Mouse (Mus musculus): ENCODE measurements around the gene Gm13057.
"Not testable (repeated sequence)": the region's sequence is repeated elsewhere in the genome, so short reads cannot be mapped to it uniquely, and the experiment has no call there.

The Gm13057 gene

DNA sequence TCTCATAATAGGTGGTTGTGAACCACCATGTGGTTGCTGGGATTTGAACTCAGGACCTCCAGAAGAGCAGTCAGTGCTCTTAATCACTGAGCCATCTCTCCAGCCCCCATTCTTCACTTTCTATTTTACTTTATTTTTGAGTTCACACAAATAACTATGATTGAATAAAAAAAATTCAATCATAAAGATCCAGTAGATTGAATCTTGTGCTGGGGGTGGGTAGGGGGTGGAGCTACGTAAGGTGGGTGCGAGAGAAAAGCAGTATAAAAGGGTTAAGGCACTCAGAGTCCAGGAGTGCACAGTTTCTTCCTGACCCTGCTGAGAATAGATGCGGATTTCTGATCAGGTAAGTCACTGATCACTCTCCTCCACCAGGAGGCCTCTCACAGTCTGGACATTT, at the start of gene Gm13057, which contains the start of gene BC080695:
Gm13057 (plus strand) TSS at position 310 of the 400 bp plus-strand sequence.
BC080695 (plus strand) TSS at position 301 of the 400 bp plus-strand sequence.
- not testable (repeated sequence) for DNase-seq

GRCm38 (mm10) chr4:143511043-143511442, 40.5 kb upstream of the Gm13057 start, which contains the start of gene Gm13043:
Gene Gm13043, plus strand, starts transcription at chr4:143511343.
- no peak for DNase-seq

DNA sequence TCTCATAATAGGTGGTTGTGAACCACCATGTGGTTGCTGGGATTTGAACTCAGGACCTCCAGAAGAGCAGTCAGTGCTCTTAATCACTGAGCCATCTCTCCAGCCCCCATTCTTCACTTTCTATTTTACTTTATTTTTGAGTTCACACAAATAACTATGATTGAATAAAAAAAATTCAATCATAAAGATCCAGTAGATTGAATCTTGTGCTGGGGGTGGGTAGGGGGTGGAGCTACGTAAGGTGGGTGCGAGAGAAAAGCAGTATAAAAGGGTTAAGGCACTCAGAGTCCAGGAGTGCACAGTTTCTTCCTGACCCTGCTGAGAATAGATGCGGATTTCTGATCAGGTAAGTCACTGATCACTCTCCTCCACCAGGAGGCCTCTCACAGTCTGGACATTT, 15.9 kb upstream of the Gm13057 start, which contains the start of gene Gm13040:
Gm13040 (plus strand) TSS at position 301 of the 400 bp plus-strand sequence.
- DNase-seq, result not testable (repeated sequence)
